Mouse (Mus musculus) liver, embryonic 11.5 days (tissue): ENCODE measurements at regions not wholly inside any gene's neighbourhood (a gene's known extent, or its start where the extent isn't known, plus 50 kb on each side); places are given as distances from the start of the nearest gene placed in this dataset.
"Not testable (repeated sequence)": the region's sequence is repeated elsewhere in the genome, so short reads cannot be mapped to it uniquely, and the experiment has no call there.

Experiments
- ATAC-seq: fragments of 200-750 bp; cut with Nextera tagmentation; replicated peaks from 2 replicates; pipeline ENCODE4 v1.8.0; 2017; ENCODE audit warnings: moderate number of reproducible peaks, mild to moderate bottlenecking, moderate TSS enrichment, moderate library complexity; ENCODE audit not compliant: low FRiP score
- DNase-seq: peaks from one replicate; pipeline ENCODE4 v3.0.0-alpha.2; 2017; ENCODE audit warnings: low spot score
- H3K27ac ChIP-seq: fragments of 300-500 bp; sonication (generic); 2 replicates; pipeline ENCODE4 v1.5.1; 2014; ENCODE audit warnings: mild to moderate bottlenecking, low read depth, low read length, control low read depth
- H3K27me3 ChIP-seq: fragments of 300-500 bp; sonication (generic); replicated peaks from 2 replicates; pipeline ENCODE4 v1.6.1; 2014; ENCODE audit warnings: low read length, mixed read lengths; ENCODE audit not compliant: control insufficient read depth, insufficient read depth
- H3K36me3 ChIP-seq: fragments of 300-500 bp; sonication (generic); 2 replicates; pipeline ENCODE4 v1.6.1; 2014; ENCODE audit warnings: mild to moderate bottlenecking, low read length, moderate library complexity, mixed read lengths; ENCODE audit not compliant: control insufficient read depth, insufficient read depth
- H3K4me1 ChIP-seq: fragments of 300-500 bp; sonication (generic); replicated peaks from 2 replicates; pipeline ENCODE4 v1.6.1; 2014; ENCODE audit warnings: low read length, mixed read lengths; ENCODE audit not compliant: control insufficient read depth, insufficient read depth
- H3K4me2 ChIP-seq: fragments of 300-500 bp; sonication (generic); 2 replicates; pipeline ENCODE4 v1.6.1; 2014; ENCODE audit warnings: mild to moderate bottlenecking, control low read depth, moderate library complexity
- H3K4me3 ChIP-seq: fragments of 300-500 bp; sonication (generic); 2 replicates; pipeline ENCODE4 v1.5.1; 2014; ENCODE audit warnings: low read depth, low read length, control low read depth
- H3K9ac ChIP-seq: fragments of 300-500 bp; sonication (generic); 2 replicates; pipeline ENCODE4 v1.6.1; 2014; ENCODE audit warnings: low read depth, low read length, control low read depth
- H3K9me3 ChIP-seq: fragments of 300-500 bp; sonication (generic); 2 replicates; pipeline ENCODE4 v1.6.1; 2016; ENCODE audit warnings: low read length, inconsistent platforms, mixed read lengths; ENCODE audit not compliant: control insufficient read depth
- WGBS: fragments of 180-500 bp; shearing (Covaris S2); extraction: QIAGEN DNeasy Blood & Tissue Kit; methylation state at CpG from one replicate; pipeline ENCODE4 v1.1.7; 2014; 5-methylcytosine and 5-hydroxymethylcytosine counted together

- WGBS, result 85% methylated on average over 3 of the region's 3 CpGs
- ATAC-seq (no peak), DNase-seq (no peak)
- Histone ChIP-seq H3K4me3 (no peak overlapping the region), H3K4me2 (no peak overlapping the region), H3K9ac (no peak overlapping the region), H3K27ac (no peak overlapping the region), H3K36me3 (no peaks in the 10 kb centered on the region), H3K27me3 (no peaks in the 10 kb centered on the region), H3K4me1 (no peaks in the 10 kb centered on the region), H3K9me3 (no peaks in the 10 kb centered on the region)
Observed at GRCm38 (mm10) chr10:7309927-7310326, 97.9 kb upstream of the Cnksr3 start.

- not testable (repeated sequence) for ATAC-seq, H3K27ac ChIP-seq, H3K36me3 ChIP-seq, H3K4me2 ChIP-seq, H3K27me3 ChIP-seq, H3K4me3 ChIP-seq, DNase-seq, H3K4me1 ChIP-seq, H3K9me3 ChIP-seq, H3K9ac ChIP-seq
- 55% methylated on average over 3 of the region's 3 CpGs for WGBS
Observed at GRCm38 (mm10) chr10:7305881-7306280, 93.8 kb upstream of the Cnksr3 start.

- H3K9ac ChIP-seq, result no peak overlapping the region
- WGBS, result 83% methylated on average over 7 of the region's 7 CpGs
- no peaks in the 10 kb centered on the region for H3K9me3 ChIP-seq
- DNase-seq (no peak), ATAC-seq (no peak; the same call in 1 of the 2 replicates)
- H3K27me3 ChIP-seq, result no peaks in the 10 kb centered on the region
- H3K4me2 ChIP-seq, result no peak overlapping the region
- no peaks in the 10 kb centered on the region for H3K4me1 ChIP-seq
- H3K36me3 ChIP-seq, result no peaks in the 10 kb centered on the region
- H3K27ac ChIP-seq, result no peak overlapping the region
- H3K4me3 ChIP-seq, result no peak overlapping the region
Observed at GRCm38 (mm10) chr10:7298377-7298776, 86.3 kb upstream of the Cnksr3 start.

- no peak overlapping the region for H3K9ac ChIP-seq
- no peaks in the 10 kb centered on the region for H3K4me1 ChIP-seq
- H3K9me3 ChIP-seq, result no peaks in the 10 kb centered on the region
- no peak overlapping the region for H3K4me2 ChIP-seq
- H3K27ac ChIP-seq, result no peak overlapping the region
- 90% methylated on average over 5 of the region's 5 CpGs for WGBS
- no peak for ATAC-seq
- H3K36me3 ChIP-seq, result no peaks in the 10 kb centered on the region
- no peak for DNase-seq
- no peak overlapping the region for H3K4me3 ChIP-seq
- H3K27me3 ChIP-seq, result no peaks in the 10 kb centered on the region
Observed at GRCm38 (mm10) chr10:7295921-7296320, 83.9 kb upstream of the Cnksr3 start.

- no peak overlapping the region for H3K4me3 ChIP-seq
- H3K27ac ChIP-seq, result no peak overlapping the region
- DNase-seq, result no peak
- ATAC-seq, result no peak
- H3K4me2 ChIP-seq, result no peak overlapping the region
- H3K9ac ChIP-seq, result no peak overlapping the region
- H3K27me3 ChIP-seq, result no peaks in the 10 kb centered on the region
- no peaks in the 10 kb centered on the region for H3K4me1 ChIP-seq
- 68% methylated on average over 5 of the region's 5 CpGs for WGBS
- no peaks in the 10 kb centered on the region for H3K9me3 ChIP-seq
- no peaks in the 10 kb centered on the region for H3K36me3 ChIP-seq
Observed at GRCm38 (mm10) chr10:7293203-7293602, 81.2 kb upstream of the Cnksr3 start.

DNA sequence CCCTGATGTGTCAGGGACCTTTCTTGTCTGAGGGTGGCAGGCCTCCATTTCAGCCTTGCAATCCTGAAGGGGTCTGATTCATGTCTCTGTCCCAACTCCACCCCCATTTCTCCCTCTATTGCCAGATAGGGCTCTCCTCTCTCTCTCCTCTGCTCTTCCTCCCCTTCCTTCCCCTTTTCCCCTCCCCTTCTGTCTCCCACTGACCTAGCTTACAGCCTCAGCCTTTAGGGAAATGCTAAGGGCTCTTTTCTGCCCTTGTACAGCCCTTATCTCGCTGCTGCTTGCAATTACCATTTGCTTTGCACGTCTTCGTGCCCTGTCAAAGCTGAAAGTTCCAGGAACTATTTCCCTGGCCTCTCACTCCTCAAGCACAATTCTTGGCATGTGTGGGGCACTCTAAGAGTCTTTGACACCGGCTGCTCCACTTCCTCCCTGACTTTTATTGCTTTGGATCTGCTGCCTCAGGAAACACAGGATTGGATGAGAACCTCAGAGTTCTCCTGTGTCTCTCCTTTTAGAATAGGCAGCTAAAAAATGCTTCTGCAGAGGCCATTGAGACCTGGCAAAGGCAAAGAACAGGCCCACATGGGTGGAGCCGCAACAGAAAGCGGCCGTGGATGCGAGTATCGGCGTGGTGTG, 77.9 kb upstream of the Cnksr3 start:
- H3K9me3 ChIP-seq, result no peaks in the 10 kb centered on the region
- ATAC-seq (no peak; the same call in 1 of the 2 replicates), DNase-seq (no peak)
- H3K36me3 ChIP-seq, result no peaks in the 10 kb centered on the region
- no peaks in the 10 kb centered on the region for H3K4me1 ChIP-seq
- no peak overlapping the region for H3K4me3 ChIP-seq
- WGBS, result 55% methylated on average over 10 of the region's 10 CpGs
- H3K27me3 ChIP-seq, result no peaks in the 10 kb centered on the region
- no peak overlapping the region for H3K27ac ChIP-seq
- no peak overlapping the region for H3K4me2 ChIP-seq
- no peak overlapping the region for H3K9ac ChIP-seq

DNA sequence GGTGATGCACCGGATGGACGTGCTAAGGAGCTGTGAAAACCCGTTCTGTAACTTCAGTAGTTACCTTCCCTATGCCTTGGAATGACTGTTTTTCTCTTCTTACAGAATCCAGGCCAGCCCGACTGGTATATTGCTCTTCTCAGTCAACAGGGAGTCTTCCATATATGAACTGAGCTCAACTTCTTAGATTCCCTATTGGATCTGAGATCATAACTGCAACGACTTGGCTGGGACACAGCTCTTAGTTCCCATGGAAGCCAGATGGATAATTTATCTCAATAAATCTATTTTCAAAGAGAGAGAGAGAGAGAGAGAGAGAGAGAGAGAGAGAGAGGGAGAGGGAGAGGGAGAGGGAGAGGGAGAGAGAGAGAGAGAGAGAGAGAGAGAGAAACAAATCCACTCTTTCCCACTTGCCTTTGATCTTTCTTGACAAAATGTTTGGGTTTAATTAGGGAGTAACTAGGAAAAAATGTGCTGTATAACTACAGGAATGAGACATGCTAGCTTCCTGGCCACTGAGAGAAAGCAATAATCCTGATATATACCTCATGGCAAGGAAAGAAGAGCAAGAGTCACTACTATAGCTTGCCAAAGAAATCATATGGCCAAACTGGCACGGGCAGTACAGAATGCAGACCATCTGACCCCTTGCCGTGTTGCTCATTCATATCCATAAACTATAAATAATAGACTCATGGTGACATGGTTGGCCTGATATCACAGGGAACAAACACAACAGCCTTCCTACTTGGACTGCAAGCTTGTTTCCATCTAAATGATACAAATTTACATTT, 73.3 kb upstream of the Cnksr3 start:
- DNase-seq, result no peak
- ATAC-seq, result no peak
- Histone ChIP-seq H3K4me2 (no peak overlapping the region), H3K27ac (no peak overlapping the region), H3K4me1 (no peaks in the 10 kb centered on the region), H3K4me3 (no peak overlapping the region), H3K9ac (no peak overlapping the region), H3K9me3 (no peaks in the 10 kb centered on the region), H3K27me3 (no peaks in the 10 kb centered on the region), H3K36me3 (no peaks in the 10 kb centered on the region)
- WGBS, result 80% methylated on average over 7 of the region's 7 CpGs

DNA sequence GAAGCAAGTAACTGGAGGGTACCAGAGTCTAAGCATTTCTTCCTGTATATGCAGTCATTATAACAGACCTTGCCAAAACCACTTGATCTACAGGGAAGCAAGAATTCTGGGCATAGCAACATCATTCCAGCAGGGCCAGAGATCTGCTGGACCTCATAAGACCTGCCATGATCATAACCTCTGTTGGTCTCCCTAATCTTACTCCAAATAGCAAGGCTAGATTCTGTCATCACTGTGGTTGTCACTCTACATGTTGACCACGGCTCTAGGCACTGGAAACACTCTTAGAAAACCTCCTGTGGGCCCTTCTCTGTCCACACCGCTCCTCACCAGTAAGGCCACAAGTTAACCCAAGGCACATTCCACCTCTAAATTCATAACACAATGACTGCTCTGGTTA, 68.4 kb upstream of the Cnksr3 start:
- no peak for ATAC-seq
- no peaks in the 10 kb centered on the region for H3K36me3 ChIP-seq
- WGBS, result 75% methylated on average over 2 of the region's 2 CpGs

GRCm38 (mm10) chr10:7278820-7279219, 66.8 kb upstream of the Cnksr3 start:
- no peak overlapping the region for H3K27ac ChIP-seq
- WGBS, result 58% methylated on average over 5 of the region's 5 CpGs
- no peak overlapping the region for H3K4me3 ChIP-seq
- DNase-seq, result no peak
- no peak for ATAC-seq
- H3K9ac ChIP-seq, result no peak overlapping the region
- H3K9me3 ChIP-seq, result no peaks in the 10 kb centered on the region
- no peaks in the 10 kb centered on the region for H3K27me3 ChIP-seq
- no peaks in the 10 kb centered on the region for H3K36me3 ChIP-seq
- no peaks in the 10 kb centered on the region for H3K4me1 ChIP-seq
- H3K4me2 ChIP-seq, result no peak overlapping the region

More for the DNA sequence above, 68.4 kb upstream of the Cnksr3 start:
- Histone ChIP-seq H3K27ac (no peak overlapping the region), H3K4me2 (no peak overlapping the region), H3K9me3 (no peaks in the 10 kb centered on the region), H3K4me1 (no peaks in the 10 kb centered on the region), H3K4me3 (no peak overlapping the region), H3K27me3 (no peaks in the 10 kb centered on the region), H3K9ac (no peak overlapping the region)
- no peak for DNase-seq
